Mouse (Mus musculus) brown adipose tissue, adult 24 weeks (tissue): ENCODE measurements around the gene Gm21797. TPM values are rescaled to one million over a fixed set of nuclear protein-coding genes. Genes with fewer than 3 reads are reported as not detected.
"Not testable (repeated sequence)": the region's sequence is repeated elsewhere in the genome, so short reads cannot be mapped to it uniquely, and the experiment has no call there.

Experiments used
- H3K27ac ChIP-seq: fragments of 200-500 bp; replicated peaks from 2 replicates; pipeline ENCODE4 v1.5.1; 2012; ENCODE audit warnings: low read depth, mild to moderate bottlenecking, low read length
- H3K4me1 ChIP-seq: fragments of 200-500 bp; 2 replicates; pipeline ENCODE4 v1.6.1; 2012; ENCODE audit warnings: low read length, mixed read lengths; ENCODE audit not compliant: control insufficient read depth, insufficient read depth, insufficient read length
- H3K4me3 ChIP-seq: fragments of 200-500 bp; 2 replicates; pipeline ENCODE4 v1.5.1; 2012; ENCODE audit warnings: low read depth, mild to moderate bottlenecking, low read length, moderate library complexity; ENCODE audit not compliant: insufficient read depth
- polyA plus RNA-seq: library from polyadenylated mRNA; stranded (reverse); fragments of >200 nt; gene quantifications from 2 replicates; pipeline ENCODE4 v1.2.4, GENCODE M21; 2012; ENCODE audit not compliant: missing spikeins, insufficient read depth, insufficient read length

Gene Gm21797
- polyA plus RNA-seq, result not detected in 2 replicates

DNA sequence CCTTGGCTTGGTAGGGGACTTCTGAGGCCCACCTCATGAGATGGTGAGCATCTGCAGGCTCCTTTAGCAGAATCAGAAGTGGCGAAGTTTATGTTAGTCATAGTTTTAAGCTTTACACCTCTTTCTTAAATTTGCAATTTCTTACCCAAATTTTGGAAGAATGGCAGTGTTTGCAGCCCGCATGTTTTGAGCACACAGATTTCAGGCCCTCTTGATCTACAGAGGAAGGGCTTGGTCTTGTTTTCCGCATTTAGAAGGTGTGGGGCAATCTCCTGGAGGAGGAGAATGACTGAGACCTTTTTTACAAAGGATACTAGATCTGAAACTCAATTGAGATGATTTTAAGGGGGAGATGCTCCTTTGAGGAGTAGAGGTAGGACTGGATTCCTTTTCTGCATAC lies at the start of gene Gm21797:
Gene Gm21797 (minus strand): TSS at position 101 of the 400 bp plus-strand sequence.
- H3K4me1 ChIP-seq, H3K27ac ChIP-seq, H3K4me3 ChIP-seq: not testable (repeated sequence)

DNA sequence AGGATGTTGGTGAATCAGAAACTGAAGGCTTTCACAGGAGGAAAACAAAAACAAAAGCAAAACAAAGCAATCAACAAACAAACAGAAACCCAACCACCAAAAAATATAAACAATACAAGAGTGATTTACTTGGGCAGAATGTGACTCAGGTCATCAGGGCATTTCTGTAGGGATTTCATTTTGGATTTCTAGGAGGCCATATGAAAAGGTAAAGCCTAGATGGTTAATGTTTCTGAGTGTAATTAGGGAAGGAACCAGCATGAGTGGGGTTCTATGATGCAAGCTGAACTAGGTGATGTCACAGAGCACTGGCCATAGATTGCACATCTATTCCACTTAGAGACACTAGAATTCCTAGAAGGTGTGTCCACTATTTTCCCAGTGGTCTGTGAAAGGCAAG lies 29.0 kb upstream of the Gm21797 start, which contains the start of gene Gm20795:
Gene Gm20795 (plus strand): TSS at position 301 of the 400 bp plus-strand sequence.
- H3K4me3 ChIP-seq, H3K4me1 ChIP-seq, H3K27ac ChIP-seq: not testable (repeated sequence)

Other genes starting within 250 kb of the Gm21797 start
- not detected in 2 replicates for gene Gm21852, start 123.8 kb downstream of the Gm21797 start, polyA plus RNA-seq
- not detected in 2 replicates for gene Gm20795, start 29.1 kb upstream of the Gm21797 start, polyA plus RNA-seq